Mouse (Mus musculus): ENCODE data around the gene Smyd3.

- TF ChIP-seq CTCF (IDR thresholded peaks at IDR 0.05): no peak
- no peak for TF ChIP-seq POLR2A (IDR thresholded peaks at IDR 0.05; ENCODE audit: insufficient read depth, low read depth, low read length)
These were observed 474.2 kb downstream of the Smyd3 start for GRCm38 (mm10) chr1:179043644-179044043.
